In genomic region chr17:34862416-34863081, GRCm38 (mm10) we compare ENCODE assay signal across 11 mouse cellular contexts. TPM values are rescaled to one million over a fixed set of nuclear protein-coding genes. Genes with fewer than 3 reads are reported as not detected.
DNase-seq lines count a peak whose midpoint lies in the region; ATAC-seq and TF ChIP-seq lines count a peak whose summit lies in the region.
"Had no signal": no experiment of that assay in that cellular context is flagged by ENCODE, and none has a peak within 500 bp of the region (broad histone marks: within the 10 kb centered on the region; RNA-seq: fewer than 3 reads in every experiment).

Gene Cfb, minus strand, starts transcription at chr17:34862518.

- H3K4me3 ChIP-seq in spleen, adult 2 months (ENCODE audit: extremely low read depth, insufficient read depth, insufficient read length), result no peak within 1 kb of the TSS
- H3K4me3 ChIP-seq in intestine, embryonic 14.5 days (ENCODE audit: low read depth, low read length), result no peak within 1 kb of the TSS
- H3K4me3 ChIP-seq in neural tube, embryonic 15.5 days (replicated peaks), result no peak within 1 kb of the TSS
- no peak within 1 kb of the TSS for H3K4me3 ChIP-seq in forebrain, embryonic 14.5 days (ENCODE audit: low read depth, low read length)
- H3K4me3 ChIP-seq: myocyte had no signal

- no peak for TF ChIP-seq POLR2A in spleen, adult 2 months (IDR thresholded peaks at IDR 0.05; ENCODE audit: low read depth, low read length)

- H3K36me3 ChIP-seq in spleen, adult 2 months (ENCODE audit: control insufficient read depth, insufficient read depth, low read length), result no peaks in the 10 kb centered on the region
- H3K36me3 ChIP-seq in intestine, embryonic 14.5 days (ENCODE audit: control insufficient read depth, insufficient read depth, low read length), result 0 out of 2 replicates have a peak, but pooled peaks cover 6% of the 10 kb centered on the region
- H3K36me3 ChIP-seq in neural tube, embryonic 15.5 days, result no peaks in the 10 kb centered on the region; the same call in 1 of the 2 replicates
- peaks cover under 1% of the 10 kb centered on the region; the same call in 1 of the 2 replicates for H3K36me3 ChIP-seq in forebrain, embryonic 14.5 days (ENCODE audit: control insufficient read depth, insufficient read depth, low read length)

- H3K4me1 ChIP-seq in spleen, adult 2 months (ENCODE audit: control insufficient read depth, insufficient read depth, insufficient read length), result no peaks in the 10 kb centered on the region
- peaks cover 5% of the 10 kb centered on the region; the same call in 1 of the 2 replicates for H3K4me1 ChIP-seq in intestine, embryonic 14.5 days (replicated peaks; ENCODE audit: control insufficient read depth, insufficient read depth, low read length)
- H3K4me1 ChIP-seq in neural tube, embryonic 15.5 days, result no peaks in the 10 kb centered on the region
- H3K4me1 ChIP-seq in forebrain, embryonic 14.5 days (ENCODE audit: control insufficient read depth, insufficient read depth, low read length), result no peaks in the 10 kb centered on the region

- peak within 1 kb of the TSS; percentile 38 for H3K27ac ChIP-seq in spleen, adult 2 months (ENCODE audit: insufficient read depth, low read length)
- peak within 1 kb of the TSS; percentile 47; the same call in 1 of the 2 replicates for H3K27ac ChIP-seq in intestine, embryonic 14.5 days (ENCODE audit: low read depth)
- no peak within 1 kb of the TSS for H3K27ac ChIP-seq in neural tube, embryonic 15.5 days (replicated peaks)
- H3K27ac ChIP-seq in forebrain, embryonic 14.5 days (ENCODE audit: low read depth, low read length), result no peak within 1 kb of the TSS
- H3K27ac ChIP-seq: hindbrain, embryonic 14.5 days; macrophage had no signal

- 56% methylated on average over 8 of the region's 8 CpGs for WGBS in spleen, adult 2 months
- WGBS in intestine, embryonic 14.5 days, result 45% methylated on average over 8 of the region's 8 CpGs
- 69% methylated on average over 8 of the region's 8 CpGs for WGBS in neural tube, embryonic 15.5 days
- 75% methylated on average over 8 of the region's 8 CpGs for WGBS in forebrain, embryonic 14.5 days

- no peaks in the 10 kb centered on the region for H3K9me3 ChIP-seq in intestine, embryonic 14.5 days (ENCODE audit: control insufficient read depth, low read length)
- no peaks in the 10 kb centered on the region for H3K9me3 ChIP-seq in neural tube, embryonic 15.5 days (replicated peaks)
- H3K9me3 ChIP-seq in forebrain, embryonic 14.5 days (replicated peaks; ENCODE audit: control insufficient read depth, low read length), result no peaks in the 10 kb centered on the region

- ATAC-seq in intestine, embryonic 14.5 days (replicated peaks; ENCODE audit: low FRiP score, low TSS enrichment, low read depth), result peak; percentile 29
- no peak for ATAC-seq in neural tube, embryonic 15.5 days (ENCODE audit: low FRiP score)
- ATAC-seq in forebrain, embryonic 14.5 days, result no peak

- no peak for TF ChIP-seq CTCF in spleen, adult 2 months (IDR thresholded peaks at IDR 0.05; ENCODE audit: extremely low read depth, insufficient read depth, insufficient read length, insufficient replicate concordance)

- no peak for DNase-seq in spleen, adult 2 months (ENCODE audit: low read depth in 1 of 2, low spot score in 2 of 2)
- DNase-seq in spleen, postnatal 36 days (ENCODE audit: low spot score in 2 of 2), result no peak
- DNase-seq in intestine, embryonic 14.5 days (ENCODE audit: low spot score), result no peak
- peak; percentile 80 to 86 for DNase-seq in kidney, postnatal 36 days
- no peak for DNase-seq in embryo, embryonic 9.5 days (ENCODE audit: extremely low spot score)
- no peak for DNase-seq in forebrain, embryonic 14.5 days (ENCODE audit: low spot score)
- DNase-seq: cerebellum, adult 9-11 months had no signal

- H3K27me3 ChIP-seq in spleen, adult 2 months (ENCODE audit: control insufficient read depth, insufficient read depth, low read length), result no peaks in the 10 kb centered on the region
- no peaks in the 10 kb centered on the region for H3K27me3 ChIP-seq in intestine, embryonic 14.5 days (replicated peaks; ENCODE audit: control insufficient read depth, insufficient read depth, low read length)
- no peaks in the 10 kb centered on the region for H3K27me3 ChIP-seq in neural tube, embryonic 15.5 days (replicated peaks)
- H3K27me3 ChIP-seq in forebrain, embryonic 14.5 days (replicated peaks; ENCODE audit: control insufficient read depth, insufficient read depth, low read length), result no peaks in the 10 kb centered on the region

- H3K4me2 ChIP-seq in intestine, embryonic 14.5 days (ENCODE audit: low read length), result peak within 1 kb of the TSS; percentile 32
- no peak within 1 kb of the TSS for H3K4me2 ChIP-seq in neural tube, embryonic 15.5 days
- no peak within 1 kb of the TSS for H3K4me2 ChIP-seq in forebrain, embryonic 14.5 days (ENCODE audit: low read length)
- H3K4me2 ChIP-seq: hindbrain, embryonic 14.5 days had no signal

- H3K9ac ChIP-seq in intestine, embryonic 14.5 days (ENCODE audit: low read length), result no peak within 1 kb of the TSS
- no peak within 1 kb of the TSS for H3K9ac ChIP-seq in neural tube, embryonic 15.5 days (replicated peaks)
- H3K9ac ChIP-seq in forebrain, embryonic 14.5 days (ENCODE audit: low read length), result no peak within 1 kb of the TSS
- H3K9ac ChIP-seq: hindbrain, embryonic 14.5 days had no signal

RNA-seq across cellular contexts. Expression of gene Cfb, which starts in this region (rescaled TPM):
- 22.8 and 25.3 TPM in 2 replicates for polyA plus RNA-seq in spleen, adult 2 months (2012; rRNA removed)
- polyA plus RNA-seq in intestine, embryonic 14.5 days (2014; fragmentation: Nextera tagmentation; extraction: Ambion mirVana), result 19.4 and 24.2 TPM in 2 replicates
- 2.4 and 5.9 TPM in 2 replicates for polyA plus RNA-seq in neural tube, embryonic 15.5 days (2015; fragmentation: Nextera tagmentation; extraction: Ambion mirVana)
- polyA plus RNA-seq in forebrain, embryonic 14.5 days (2014; fragmentation: Nextera tagmentation; extraction: Ambion mirVana), result 0.93 and 0.94 TPM in 2 replicates

Comparison
In these comparisons a context has a peak if more than half of its experiments do, and no peak if none do; other contexts are left out.
1. DNase-seq: peak in kidney, postnatal 36 days (2 of 2); none in spleen, adult 2 months (0 of 2), spleen, postnatal 36 days (0 of 2), intestine, embryonic 14.5 days (single experiment), embryo, embryonic 9.5 days (single experiment) and forebrain, embryonic 14.5 days (single experiment).
2. H3K27ac ChIP-seq: peak in spleen, adult 2 months (single experiment) and intestine, embryonic 14.5 days (single experiment); none in neural tube, embryonic 15.5 days (single experiment) and forebrain, embryonic 14.5 days (single experiment).